Mouse (Mus musculus) heart, adult 2 months (tissue): Measurements from ENCODE around the gene Nop2. TPM values are rescaled to one million over a fixed set of nuclear protein-coding genes. Genes with fewer than 3 reads are reported as not detected.
A peak's percentile ranks its signal among the peaks of the same experiment; 100 is the strongest.
"Not testable (repeated sequence)": the region's sequence is repeated elsewhere in the genome, so short reads cannot be mapped to it uniquely, and the experiment has no call there.

Experiments
- DNase-seq, 2 experiments: peaks; one replicate each; pipeline ENCODE4 v3.0.0; 2021
- H3K27ac ChIP-seq: fragments of 200-600 bp; 2 replicates; pipeline ENCODE4 v1.8.1; 2022
- H3K27me3 ChIP-seq: fragments of 200-500 bp; 2 replicates; pipeline ENCODE4 v1.6.1; 2012; ENCODE audit warnings: mild to moderate bottlenecking, low read length, inconsistent platforms, mixed read lengths; ENCODE audit not compliant: control insufficient read depth, insufficient read depth
- H3K36me3 ChIP-seq: fragments of 200-500 bp; 2 replicates; pipeline ENCODE4 v1.6.1; 2012; ENCODE audit warnings: low read length, inconsistent platforms; ENCODE audit not compliant: control insufficient read depth, insufficient read depth
- H3K4me1 ChIP-seq: fragments of 200-500 bp; 2 replicates; pipeline ENCODE4 v1.6.1; 2011; ENCODE audit warnings: low read length; ENCODE audit not compliant: control insufficient read depth, insufficient read depth
- H3K4me3 ChIP-seq: fragments of 200-600 bp; 2 replicates; pipeline ENCODE4 v1.8.1; 2022
- H3K79me2 ChIP-seq: fragments of 200-500 bp; replicated peaks from 2 replicates; pipeline ENCODE4 v1.6.1; 2012; ENCODE audit warnings: mild to moderate bottlenecking, inconsistent platforms, low read length, moderate library complexity, mixed read lengths; ENCODE audit not compliant: control insufficient read depth, insufficient read depth
- H3K9ac ChIP-seq: fragments of 200-500 bp; 2 replicates; pipeline ENCODE4 v1.6.1; 2012; ENCODE audit warnings: low read depth, mild to moderate bottlenecking, control low read depth, inconsistent platforms, low read length, mixed read lengths
- CTCF ChIP-seq: fragments of 200-600 bp; IDR thresholded peaks from 2 replicates; pipeline ENCODE4 v1.8.1; 2022; ENCODE audit warnings: antibody characterized with exemption, mild to moderate bottlenecking, moderate library complexity
- EP300 ChIP-seq: fragments of 200-500 bp; IDR thresholded peaks from 2 replicates; pipeline ENCODE4 v1.6.1; 2011; ENCODE audit warnings: low read depth, low read length, control low read depth; ENCODE audit not compliant: insufficient read depth
- POLR2A ChIP-seq: fragments of 200-500 bp; IDR thresholded peaks from 2 replicates; pipeline ENCODE4 v1.6.1; 2011; ENCODE audit warnings: mild to moderate bottlenecking, low read depth, low read length, control low read depth; ENCODE audit not compliant: insufficient read depth
- WGBS: fragments of 180-500 bp; shearing (Covaris S2); methylation state at CpG from one replicate; pipeline ENCODE4 v1.1.7; 2018; 5-methylcytosine and 5-hydroxymethylcytosine counted together
- intact Hi-C: fragments of 180-260 bp; cut with DNase I; formaldehyde crosslinking; loops from one replicate; pipeline ENCODE4 v1.15.1; 2025
- polyA plus RNA-seq: library from polyadenylated mRNA; depleted of rRNA; stranded (reverse); fragments of >200 nt; gene quantifications from 2 replicates; pipeline ENCODE4 v1.2.3, GENCODE M21; 2012
- total RNA-seq, 2 experiments: library from RNA; stranded (reverse); gene quantifications; 2 replicates each; pipeline ENCODE4 v1.2.3; 2021

Nop2 gene
- total and polyA plus RNA-seq, 3 experiments, result 8.3 to 20.3 (median 18.9) TPM

GRCm38 (mm10) chr6:125161971-125162370 is 30.3 kb downstream of the Nop2 start:
- 0% methylated on average over 4 of the region's 5 CpGs for WGBS
- peak; percentile 70 to 74 for DNase-seq
- H3K27ac ChIP-seq, result peak overlapping the region; percentile 59; the same call in 1 of the 2 replicates
- H3K9ac ChIP-seq, H3K4me3 ChIP-seq, H3K79me2 ChIP-seq, H3K36me3 ChIP-seq, H3K27me3 ChIP-seq, H3K4me1 ChIP-seq: not testable (repeated sequence)
- peak; percentile 65 for TF ChIP-seq CTCF
- intact Hi-C loops, result loop anchor here (2.0 to 10.0 kb wide), 2 partner anchors 15 to 53 kb away; partner anchors contain the start of gene Vamp1

- H3K27me3 ChIP-seq, H3K4me3 ChIP-seq, H3K36me3 ChIP-seq, DNase-seq, H3K9ac ChIP-seq, H3K79me2 ChIP-seq, H3K27ac ChIP-seq: not testable (repeated sequence)
- WGBS, result 48% methylated on average over 13 of the region's 16 CpGs
- intact Hi-C loops, result loop anchor here (10.0 kb wide), 1 partner anchor 52 kb away; the partner anchor contains the start of gene Vamp1
- peaks cover 12% of the 10 kb centered on the region for H3K4me1 ChIP-seq
Observed at GRCm38 (mm10) chr6:125162615-125163305, 31.1 kb downstream of the Nop2 start.

- intact Hi-C loops, result loop anchor here (2.0 to 10.0 kb wide), 2 partner anchors 51 to 67 kb away; partner anchors contain the start of gene Vamp1
- H3K79me2 ChIP-seq, result no peaks in the 10 kb centered on the region; the same call in 1 of the 2 replicates
- 8% methylated on average over 20 of the region's 20 CpGs for WGBS
- H3K4me1 ChIP-seq, result peaks cover 12% of the 10 kb centered on the region
- H3K27me3 ChIP-seq, result no peaks in the 10 kb centered on the region
- peak overlapping the region; percentile 98 for H3K27ac ChIP-seq
- TF ChIP-seq CTCF (no peak), POLR2A (no peak), EP300 (no peak)
- peaks cover 6% of the 10 kb centered on the region for H3K36me3 ChIP-seq
- H3K4me3 ChIP-seq, result peak overlapping the region; percentile 93
- peak; percentile 49 for DNase-seq
- H3K9ac ChIP-seq, result peak overlapping the region; percentile 90
Observed at GRCm38 (mm10) chr6:125163801-125164657, 32.3 kb downstream of the Nop2 start.

GRCm38 (mm10) chr6:125164672-125165327 is 33.1 kb downstream of the Nop2 start:
- peaks cover 6% of the 10 kb centered on the region for H3K36me3 ChIP-seq
- peak overlapping the region; percentile 90 for H3K9ac ChIP-seq
- H3K27ac ChIP-seq, result peak overlapping the region; percentile 98
- H3K79me2 ChIP-seq, result no peaks in the 10 kb centered on the region; the same call in 1 of the 2 replicates
- intact Hi-C loops, result loop anchor here (2.0 to 10.0 kb wide), 3 partner anchors 50 to 108 kb away; partner anchors contain the start of gene Vamp1
- TF ChIP-seq POLR2A (no peak), CTCF (no peak), EP300 (no peak)
- WGBS, result under 1% methylated on average over 39 of the region's 39 CpGs
- H3K4me1 ChIP-seq, result peaks cover 12% of the 10 kb centered on the region
- DNase-seq, result peak; percentile 68 to 76
- no peaks in the 10 kb centered on the region for H3K27me3 ChIP-seq
- peak overlapping the region; percentile 93 for H3K4me3 ChIP-seq

- under 1% methylated on average over 36 of the region's 36 CpGs for WGBS
- TF ChIP-seq CTCF (no peak), POLR2A (peak; percentile 100), EP300 (peak; percentile 13; the same call in 1 of the 2 replicates)
Observed at GRCm38 (mm10) chr6:125165328-125165891, 33.7 kb downstream of the Nop2 start.

More at GRCm38 (mm10) chr6:125165328-125165891, 33.7 kb downstream of the Nop2 start:
- peaks cover 6% of the 10 kb centered on the region for H3K36me3 ChIP-seq
- no peaks in the 10 kb centered on the region for H3K27me3 ChIP-seq
- H3K4me3 ChIP-seq, result peak overlapping the region; percentile 93
- peak; percentile 97 to 98 for DNase-seq
- H3K79me2 ChIP-seq, result no peaks in the 10 kb centered on the region; the same call in 1 of the 2 replicates
- peak overlapping the region; percentile 98 for H3K27ac ChIP-seq
- H3K9ac ChIP-seq, result peak overlapping the region; percentile 90
- H3K4me1 ChIP-seq, result peaks cover 12% of the 10 kb centered on the region
- intact Hi-C loops, result loop anchor here (2.0 to 10.0 kb wide), 3 partner anchors 49 to 107 kb away; partner anchors contain the start of gene Vamp1
